Mouse (Mus musculus) neural tube, embryonic 11.5 days (tissue): ENCODE results near the gene Chrna4. TPM values are rescaled to one million over a fixed set of nuclear protein-coding genes. Genes with fewer than 3 reads are reported as not detected.

Source experiments
- ATAC-seq: fragments of 200-750 bp; cut with Nextera tagmentation; 2 replicates; pipeline ENCODE4 v1.8.0; 2017; ENCODE audit warnings: moderate number of reproducible peaks, mild to moderate bottlenecking, moderate TSS enrichment, moderate library complexity; ENCODE audit not compliant: insufficient read depth, low FRiP score, low TSS enrichment
- DNase-seq: peaks from one replicate; pipeline ENCODE4 v3.0.0-alpha.2; 2015; ENCODE audit warnings: low spot score
- H3K27ac ChIP-seq: fragments of 300-500 bp; sonication (generic); 2 replicates; pipeline ENCODE4 v1.5.1; 2014; ENCODE audit warnings: low read depth, mild to moderate bottlenecking, low read length
- H3K27me3 ChIP-seq: fragments of 300-500 bp; sonication (generic); 2 replicates; pipeline ENCODE4 v1.6.1; 2014; ENCODE audit warnings: mild to moderate bottlenecking, low read length, mixed read lengths; ENCODE audit not compliant: control insufficient read depth, insufficient read depth
- H3K36me3 ChIP-seq: fragments of 300-500 bp; sonication (generic); 2 replicates; pipeline ENCODE4 v1.6.1; 2014; ENCODE audit warnings: mild to moderate bottlenecking, low read length, moderate library complexity, mixed read lengths; ENCODE audit not compliant: control insufficient read depth, insufficient read depth
- H3K4me1 ChIP-seq: fragments of 300-500 bp; sonication (generic); 2 replicates; pipeline ENCODE4 v1.6.1; 2014; ENCODE audit warnings: low read length, mixed read lengths; ENCODE audit not compliant: control insufficient read depth, insufficient read depth
- H3K4me2 ChIP-seq: fragments of 300-500 bp; sonication (generic); 2 replicates; pipeline ENCODE4 v1.6.1; 2014; ENCODE audit warnings: low read depth, mild to moderate bottlenecking, moderate library complexity
- H3K4me3 ChIP-seq: fragments of 300-500 bp; sonication (generic); 2 replicates; pipeline ENCODE4 v1.5.1; 2014; ENCODE audit warnings: low read depth, low read length
- H3K9ac ChIP-seq: fragments of 300-500 bp; sonication (generic); 2 replicates; pipeline ENCODE4 v1.6.1; 2014; ENCODE audit warnings: mild to moderate bottlenecking, low read length
- H3K9me3 ChIP-seq: fragments of 300-500 bp; sonication (generic); 2 replicates; pipeline ENCODE4 v1.6.1; 2016; ENCODE audit warnings: low read length; ENCODE audit not compliant: control insufficient read depth
- WGBS: fragments of 180-500 bp; shearing (Covaris S2); extraction: QIAGEN DNeasy Blood & Tissue Kit; methylation state at CpG from one replicate; pipeline ENCODE4 v1.1.7; 2014; 5-methylcytosine and 5-hydroxymethylcytosine counted together
- polyA plus RNA-seq: library from polyadenylated mRNA; unstranded; fragments of >200 nt; fragmentation: Nextera tagmentation; extraction: Ambion mirVana; gene quantifications from 2 replicates; pipeline ENCODE4 v1.2.1, GENCODE M21; 2014

Chrna4 gene
- polyA plus RNA-seq, 1 experiment from 2014 or later, result 68.5 TPM

DNA sequence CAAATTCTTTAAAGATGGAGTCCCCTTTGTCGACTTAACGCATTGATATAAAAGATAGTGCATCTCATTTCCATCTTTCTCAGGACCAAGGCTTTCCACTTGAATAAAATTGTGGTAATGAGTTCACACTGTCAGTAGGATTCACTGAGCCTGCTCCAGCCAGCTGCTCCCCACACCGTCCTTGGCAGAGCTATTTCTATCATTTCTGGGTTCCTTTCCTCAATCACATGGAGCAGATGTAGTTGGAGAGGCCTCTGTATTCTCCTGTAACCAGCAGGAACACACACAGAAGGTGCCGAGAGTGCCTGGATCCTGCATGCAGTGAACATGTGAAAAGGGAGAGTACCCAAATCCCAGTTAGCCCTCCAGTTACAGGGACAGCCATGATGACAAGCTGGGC is 53.0 kb downstream of the Chrna4 start:
- Histone ChIP-seq H3K4me2 (no peak overlapping the region), H3K27ac (no peak overlapping the region), H3K4me3 (no peak overlapping the region), H3K9me3 (no peaks in the 10 kb centered on the region), H3K36me3 (no peaks in the 10 kb centered on the region), H3K4me1 (peaks cover 8% of the 10 kb centered on the region), H3K27me3 (no peaks in the 10 kb centered on the region), H3K9ac (no peak overlapping the region)
- ATAC-seq (no peak), DNase-seq (no peak)
- WGBS, result 78% methylated on average over 4 of the region's 4 CpGs

DNA sequence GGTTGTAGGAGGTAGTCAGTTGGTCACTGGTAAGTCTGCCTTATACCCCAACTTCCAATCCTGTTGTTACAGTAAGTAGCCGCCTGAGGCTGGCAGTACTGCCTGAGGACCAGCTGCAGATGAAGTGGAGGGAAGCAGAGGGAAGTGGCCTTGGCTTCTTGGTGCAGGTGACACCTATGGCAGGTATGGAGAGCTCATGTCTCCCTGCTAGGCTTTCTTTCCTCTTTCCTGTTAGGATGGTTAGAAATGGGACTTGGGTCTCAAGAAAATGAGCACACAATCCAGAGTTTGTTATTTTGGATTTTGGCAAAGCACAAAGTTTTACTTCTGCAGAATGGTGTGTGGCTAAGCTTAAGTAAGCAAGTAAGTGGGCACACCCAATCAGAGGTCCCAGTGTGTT is 54.4 kb downstream of the Chrna4 start:
- no peaks in the 10 kb centered on the region for H3K27me3 ChIP-seq
- WGBS, result 78% methylated on average over 1 of the region's 1 CpGs
- no peak overlapping the region for H3K9ac ChIP-seq
- H3K9me3 ChIP-seq, result no peaks in the 10 kb centered on the region
- no peak overlapping the region for H3K27ac ChIP-seq
- no peak for DNase-seq
- no peak overlapping the region for H3K4me3 ChIP-seq
- ATAC-seq, result no peak
- no peaks in the 10 kb centered on the region for H3K36me3 ChIP-seq
- peaks cover 8% of the 10 kb centered on the region for H3K4me1 ChIP-seq
- H3K4me2 ChIP-seq, result no peak overlapping the region

DNA sequence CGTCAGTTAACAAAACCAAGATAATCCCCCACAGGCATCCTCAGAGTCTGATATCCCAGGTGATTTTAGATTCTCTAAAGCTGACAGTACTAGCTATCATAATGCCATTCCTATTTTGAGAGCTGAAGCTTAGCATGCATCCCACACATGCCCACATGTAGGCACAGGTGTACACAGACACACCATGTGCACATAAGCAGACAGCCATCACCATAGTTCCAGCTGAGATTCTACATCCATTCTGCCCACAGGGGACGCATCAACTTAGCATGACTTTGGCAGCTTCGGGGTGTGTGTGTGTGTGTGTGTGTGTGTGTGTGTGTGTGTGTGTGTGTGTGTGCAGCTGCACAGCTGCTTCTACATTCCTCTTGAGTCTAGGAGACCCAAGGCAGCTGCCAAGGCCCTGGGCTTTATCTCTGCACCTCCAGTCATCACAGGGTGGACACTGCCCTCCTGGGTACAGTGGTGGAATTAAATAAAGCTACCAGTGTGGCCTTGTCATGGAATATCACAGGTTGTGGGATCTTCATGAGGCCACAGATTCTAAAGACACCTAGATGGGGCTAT is 54.9 kb downstream of the Chrna4 start:
- Histone ChIP-seq H3K36me3 (no peaks in the 10 kb centered on the region; the same call in 1 of the 2 replicates), H3K4me3 (no peak overlapping the region), H3K9me3 (no peaks in the 10 kb centered on the region), H3K27me3 (no peaks in the 10 kb centered on the region), H3K27ac (no peak overlapping the region), H3K4me2 (no peak overlapping the region), H3K9ac (no peak overlapping the region), H3K4me1 (peaks cover 8% of the 10 kb centered on the region)
- DNase-seq (no peak), ATAC-seq (no peak)
- 69% methylated on average over 3 of the region's 3 CpGs for WGBS

DNA sequence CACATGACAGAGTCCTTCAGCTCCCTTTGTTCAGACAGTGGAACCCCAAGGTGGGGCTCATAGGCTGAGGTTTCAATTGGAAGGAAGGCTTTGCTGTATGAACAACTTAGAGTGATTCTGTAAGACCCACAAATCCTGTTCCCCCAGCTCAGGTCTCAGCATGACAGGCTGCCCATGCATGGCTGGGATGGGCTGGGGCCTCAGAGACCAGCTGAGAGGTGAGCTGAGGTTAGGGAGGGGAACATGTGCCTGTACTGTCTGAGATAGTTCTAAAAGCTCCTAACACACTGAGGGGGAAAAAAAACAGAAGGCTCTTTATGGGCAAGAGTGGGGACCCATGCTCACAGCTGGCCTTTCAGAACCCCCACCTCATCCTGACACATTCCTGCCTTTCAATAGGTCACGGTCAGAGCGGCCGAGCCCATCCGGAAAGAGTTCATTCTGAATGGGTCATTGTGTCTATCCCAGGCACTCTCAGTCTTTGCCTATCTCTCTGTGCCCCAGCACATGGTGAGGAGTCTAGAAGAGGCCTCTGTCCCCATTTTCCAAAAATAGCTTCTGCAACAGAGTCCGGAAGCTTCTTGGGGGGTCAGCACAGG is 55.8 kb downstream of the Chrna4 start:
- no peak overlapping the region for H3K4me2 ChIP-seq
- no peaks in the 10 kb centered on the region for H3K9me3 ChIP-seq
- no peaks in the 10 kb centered on the region for H3K27me3 ChIP-seq
- no peak overlapping the region for H3K4me3 ChIP-seq
- ATAC-seq (peak; percentile 36), DNase-seq (no peak)
- no peak overlapping the region for H3K9ac ChIP-seq
- H3K27ac ChIP-seq, result peak overlapping the region; percentile 23; the same call in 1 of the 2 replicates
- H3K4me1 ChIP-seq, result peaks cover 8% of the 10 kb centered on the region
- no peaks in the 10 kb centered on the region; the same call in 1 of the 2 replicates for H3K36me3 ChIP-seq
- WGBS, result 36% methylated on average over 5 of the region's 5 CpGs

DNA sequence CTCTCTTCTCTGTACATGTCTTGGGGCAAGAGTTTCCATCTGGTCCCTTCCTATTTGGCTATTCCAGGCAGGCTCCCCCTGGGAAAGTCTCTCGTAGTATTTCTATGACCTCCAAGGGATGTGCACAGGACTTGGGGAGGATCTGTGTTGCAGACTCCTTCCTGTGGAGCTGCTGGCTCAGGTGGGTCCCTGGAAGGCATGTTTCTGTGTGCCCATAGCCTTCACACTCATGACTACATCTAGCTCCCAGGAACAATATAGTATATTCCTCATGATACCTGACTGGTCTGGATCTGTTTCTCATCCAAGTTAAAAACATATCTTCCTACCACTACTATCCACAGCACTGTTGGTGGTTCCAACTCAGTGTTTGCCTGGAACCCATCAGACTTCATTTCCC is 56.3 kb downstream of the Chrna4 start:
- Histone ChIP-seq H3K4me2 (no peak overlapping the region), H3K4me1 (peaks cover 8% of the 10 kb centered on the region), H3K9ac (no peak overlapping the region), H3K36me3 (peaks cover under 1% of the 10 kb centered on the region; the same call in 1 of the 2 replicates), H3K27me3 (no peaks in the 10 kb centered on the region), H3K27ac (no peak overlapping the region), H3K4me3 (no peak overlapping the region), H3K9me3 (no peaks in the 10 kb centered on the region)
- 72% methylated on average over 1 of the region's 1 CpGs for WGBS
- ATAC-seq (no peak), DNase-seq (no peak)

DNA sequence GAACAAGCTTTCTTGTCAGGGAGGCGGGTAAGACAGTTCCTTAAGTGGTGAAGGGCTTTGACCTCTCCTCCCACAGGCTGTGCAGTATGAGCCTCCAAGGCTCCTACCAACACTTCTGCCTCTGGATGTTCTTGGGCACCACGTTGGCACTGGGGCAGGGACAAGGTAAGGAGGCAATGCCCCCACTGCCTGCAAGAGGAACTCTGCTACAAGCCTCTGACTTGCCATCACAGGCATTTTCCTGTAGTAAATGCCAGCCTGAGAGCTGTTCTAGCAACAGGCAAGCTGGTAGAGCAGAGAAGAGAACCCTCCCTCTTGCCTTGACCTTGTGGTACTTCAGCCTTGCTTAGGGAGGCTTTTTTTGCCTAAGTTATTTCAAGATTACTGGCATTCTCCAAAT is 56.9 kb downstream of the Chrna4 start, which contains the start of gene Col20a1:
Col20a1 (plus strand) TSS at position 87 of the 400 bp plus-strand sequence.
- DNase-seq (no peak), ATAC-seq (no peak)
- no peaks in the 10 kb centered on the region for H3K27me3 ChIP-seq
- no peak within 1 kb of the TSS for H3K9ac ChIP-seq
- no peak within 1 kb of the TSS; the same call in 1 of the 2 replicates for H3K27ac ChIP-seq
- peaks cover 8% of the 10 kb centered on the region for H3K4me1 ChIP-seq
- H3K4me3 ChIP-seq, result no peak within 1 kb of the TSS
- WGBS, result 32% methylated on average over 2 of the region's 2 CpGs
- H3K4me2 ChIP-seq, result no peak within 1 kb of the TSS
- H3K9me3 ChIP-seq, result no peaks in the 10 kb centered on the region
- H3K36me3 ChIP-seq, result peaks cover 4% of the 10 kb centered on the region; the same call in 1 of the 2 replicates

DNA sequence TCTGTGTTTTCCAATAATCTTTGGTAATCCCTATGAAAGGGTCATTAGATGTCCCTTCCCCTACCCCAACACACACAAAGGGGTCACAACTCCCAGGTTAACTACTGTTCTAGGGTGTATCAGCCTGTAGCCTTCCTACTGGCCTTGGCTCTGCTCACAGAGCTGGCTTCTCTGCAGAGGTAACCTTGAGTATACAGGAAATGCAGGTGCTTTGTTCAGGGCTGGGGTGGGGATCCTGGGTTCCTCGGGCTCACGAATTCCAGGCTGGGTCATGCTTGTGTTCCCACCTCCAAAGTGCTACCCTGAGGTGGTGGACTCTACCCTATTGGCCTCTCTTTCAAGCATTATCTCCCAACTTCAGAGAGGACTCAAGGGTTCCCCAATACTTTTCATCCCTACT is 57.7 kb downstream of the Chrna4 start:
- Histone ChIP-seq H3K4me1 (peaks cover 8% of the 10 kb centered on the region), H3K36me3 (peaks cover 6% of the 10 kb centered on the region; the same call in 1 of the 2 replicates), H3K9me3 (no peaks in the 10 kb centered on the region), H3K4me2 (no peak overlapping the region), H3K27ac (no peak overlapping the region), H3K9ac (no peak overlapping the region), H3K27me3 (no peaks in the 10 kb centered on the region), H3K4me3 (no peak overlapping the region)
- 88% methylated on average over 2 of the region's 2 CpGs for WGBS
- ATAC-seq (no peak), DNase-seq (no peak)

DNA sequence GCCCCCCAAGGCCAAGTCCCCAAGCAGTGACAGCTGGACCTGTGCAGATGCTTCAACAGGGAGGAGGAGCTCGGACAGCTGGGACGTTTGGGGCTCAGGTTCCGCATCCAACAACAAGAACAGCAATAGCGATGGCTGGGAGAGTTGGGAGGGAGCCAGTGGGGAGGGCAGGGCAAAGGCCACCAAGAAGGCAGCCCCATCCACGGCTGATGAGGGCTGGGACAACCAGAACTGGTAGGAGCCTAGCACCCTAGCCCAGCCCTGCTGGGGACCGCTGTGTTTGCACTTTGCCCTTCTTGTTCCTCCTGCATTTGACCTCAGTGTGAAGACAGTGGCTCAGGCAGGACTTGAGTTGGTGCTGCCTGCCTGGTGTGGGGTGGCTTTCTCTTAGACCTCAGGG is 62.2 kb downstream of the Chrna4 start:
- Histone ChIP-seq H3K4me2 (no peak overlapping the region), H3K9me3 (no peaks in the 10 kb centered on the region), H3K9ac (no peak overlapping the region), H3K4me3 (no peak overlapping the region), H3K4me1 (no peaks in the 10 kb centered on the region), H3K27ac (no peak overlapping the region), H3K27me3 (no peaks in the 10 kb centered on the region), H3K36me3 (peaks cover 27% of the 10 kb centered on the region)
- no peak for ATAC-seq
- no peak for DNase-seq
- 89% methylated on average over 6 of the region's 6 CpGs for WGBS
